Mouse (Mus musculus) lung, adult 18-20 months (tissue): ENCODE data around the gene Cnr2.
"Not testable (repeated sequence)": the region's sequence is repeated elsewhere in the genome, so short reads cannot be mapped to it uniquely, and the experiment has no call there.

Experiments
- DNase-seq, 2 experiments: peaks; one replicate each; pipeline ENCODE4 v3.0.0; 2022; ENCODE audit warnings: mixed read lengths in 2 of 2

Cnr2 gene

DNA sequence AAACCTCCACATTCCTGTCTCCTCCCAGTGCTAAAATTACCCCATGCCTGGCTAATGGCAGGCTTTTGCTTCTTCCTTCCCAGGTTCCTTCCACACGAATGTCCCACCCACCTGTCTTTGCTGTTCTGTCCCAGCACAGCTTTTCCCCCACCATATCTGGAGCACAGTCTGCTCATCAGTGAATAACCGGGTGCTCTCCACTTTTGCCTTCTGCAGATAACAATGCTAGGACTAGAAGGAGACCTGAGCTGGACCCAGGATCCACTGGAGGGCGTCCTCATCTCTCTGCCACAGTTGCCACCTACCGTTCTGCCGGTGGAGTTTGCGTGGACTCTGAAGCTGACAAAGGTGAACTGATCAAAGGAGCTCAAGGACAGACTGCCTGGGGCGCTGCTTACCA, 43.7 kb downstream of the Cnr2 start:
- no peak for DNase-seq

DNA sequence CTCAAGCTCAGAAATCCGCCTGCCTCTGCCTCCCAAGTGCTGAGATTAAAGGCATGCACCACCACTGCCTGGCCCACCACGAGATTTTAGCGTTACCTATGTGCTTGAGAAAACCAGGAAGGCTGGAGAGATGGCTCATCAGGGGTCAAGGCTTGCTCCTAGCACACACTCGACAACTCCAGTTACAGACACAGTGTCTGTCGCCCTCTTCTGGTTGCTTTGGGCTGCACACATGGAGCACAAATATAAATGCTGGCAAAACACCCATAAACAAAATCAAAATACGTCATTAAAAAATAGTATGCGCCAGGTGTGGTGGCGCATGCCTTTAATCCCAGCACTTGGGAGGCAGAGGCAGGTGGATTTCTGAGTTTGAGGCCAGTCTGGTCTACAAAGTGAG, 45.8 kb downstream of the Cnr2 start:
- not testable (repeated sequence) for DNase-seq

DNA sequence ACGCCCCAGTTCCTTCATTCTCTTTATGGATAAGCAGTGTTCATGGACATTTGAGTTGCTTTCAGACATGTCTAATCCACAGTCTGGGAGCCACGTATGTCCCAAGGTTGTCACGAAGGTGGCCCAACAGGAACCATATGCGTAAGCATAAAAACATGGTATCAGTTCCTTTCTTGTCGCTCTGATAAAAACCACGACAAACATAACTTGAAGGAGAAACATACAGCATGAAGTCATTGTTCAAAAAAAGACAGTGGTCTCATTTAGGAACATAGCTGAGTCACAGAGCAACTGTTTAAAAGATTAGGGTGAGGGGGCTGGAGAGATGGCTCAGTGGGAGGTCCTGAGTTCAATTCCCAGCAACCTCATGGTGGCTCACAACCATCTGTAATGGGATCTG, 47.0 kb downstream of the Cnr2 start:
- no peak for DNase-seq

DNA sequence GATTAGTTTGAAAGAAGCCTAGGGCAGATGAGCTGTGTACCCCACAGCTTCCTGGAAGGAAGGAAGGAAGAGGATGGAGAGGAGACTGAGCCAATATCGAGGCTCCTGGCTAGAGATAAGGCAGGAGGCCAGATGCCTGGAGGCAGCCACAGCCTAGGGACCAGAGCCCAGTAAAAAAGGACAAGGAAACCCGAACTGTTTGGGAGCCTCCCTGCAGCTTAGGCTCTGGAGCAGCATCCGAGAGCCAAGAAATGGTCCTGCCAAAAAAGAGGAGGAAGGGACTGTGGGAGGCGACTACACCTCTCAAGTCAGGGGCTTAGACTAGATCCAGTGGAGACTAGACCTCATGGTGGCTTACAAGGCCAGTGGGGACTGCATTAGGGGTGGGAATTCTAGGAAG, 48.2 kb downstream of the Cnr2 start:
- DNase-seq = peak in 1 of 2 experiments; percentile 33

DNA sequence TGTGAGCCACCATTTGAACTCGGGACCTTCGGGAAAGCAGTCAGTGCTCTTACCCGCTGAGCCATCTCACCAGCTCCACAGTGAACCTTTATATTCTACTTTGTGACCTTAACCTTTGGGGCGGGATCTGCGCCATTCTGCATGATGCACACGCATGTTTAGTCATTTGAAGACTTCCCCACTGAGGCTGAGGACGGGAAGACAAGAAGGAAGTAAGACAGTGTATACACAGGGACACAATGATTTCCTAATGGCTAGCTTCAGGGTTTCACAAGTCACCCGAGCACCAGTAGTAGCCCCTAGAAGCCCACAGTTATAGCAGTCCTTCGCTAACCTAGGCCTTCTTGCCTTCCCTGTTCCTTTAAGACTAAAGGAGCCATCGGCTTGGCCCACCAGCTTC, 50.5 kb downstream of the Cnr2 start:
- no peak for DNase-seq

DNA sequence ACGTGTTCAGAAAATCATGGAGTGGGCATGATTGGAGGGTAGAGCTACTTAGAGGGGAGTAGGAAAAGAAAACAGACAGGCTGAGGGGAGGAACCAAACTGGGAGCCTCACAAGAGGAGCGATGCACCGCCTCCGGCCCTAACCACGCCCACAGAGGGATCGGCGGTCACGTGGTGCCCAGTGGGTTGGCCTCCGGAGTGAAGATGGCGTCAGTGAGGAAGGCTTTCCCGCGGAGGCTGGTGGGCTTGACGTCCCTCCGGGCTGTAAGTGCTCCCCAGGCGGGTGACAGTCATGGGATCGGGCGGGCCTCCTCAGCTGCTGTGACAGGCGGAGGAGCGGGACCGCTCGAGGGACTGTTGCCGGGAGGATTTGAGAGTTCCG, 51.1 kb downstream of the Cnr2 start, which contains the start of gene Hmgcl:
Hmgcl (plus strand) TSS at position 171 of the 381 bp plus-strand sequence.
- DNase-seq = peak; percentile 96 to 97

DNA sequence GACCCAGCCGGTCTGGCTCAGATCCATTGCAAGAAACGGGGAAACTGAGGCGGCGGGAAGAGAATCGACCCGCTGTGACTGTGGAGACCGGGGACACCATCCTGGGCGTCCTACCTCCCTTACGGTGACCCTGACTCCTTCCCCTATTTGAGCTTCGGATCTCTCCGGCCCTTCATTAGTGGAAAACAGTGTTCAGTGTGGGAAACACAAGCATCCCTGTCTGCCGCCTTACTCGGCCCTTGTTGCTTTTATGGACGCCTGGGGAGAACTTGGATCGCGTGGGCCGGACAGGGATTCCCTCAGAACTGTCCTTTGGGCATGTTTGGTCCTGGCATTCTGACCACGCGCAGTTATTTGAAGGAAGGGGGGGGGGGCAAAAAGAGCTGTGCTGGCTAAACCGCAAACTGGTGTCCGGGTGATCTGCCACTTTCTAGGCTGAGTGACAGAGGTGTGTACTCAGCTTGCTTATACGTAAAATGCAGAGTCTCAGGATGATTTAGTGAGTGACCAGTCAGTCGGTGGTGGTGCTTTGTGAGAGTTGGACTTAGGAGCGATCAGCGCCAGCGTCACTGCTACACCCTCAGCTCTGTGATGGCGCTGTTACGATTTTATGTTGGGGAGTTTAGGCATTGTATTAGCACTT, 51.6 kb downstream of the Cnr2 start:
- no peak for DNase-seq

DNA sequence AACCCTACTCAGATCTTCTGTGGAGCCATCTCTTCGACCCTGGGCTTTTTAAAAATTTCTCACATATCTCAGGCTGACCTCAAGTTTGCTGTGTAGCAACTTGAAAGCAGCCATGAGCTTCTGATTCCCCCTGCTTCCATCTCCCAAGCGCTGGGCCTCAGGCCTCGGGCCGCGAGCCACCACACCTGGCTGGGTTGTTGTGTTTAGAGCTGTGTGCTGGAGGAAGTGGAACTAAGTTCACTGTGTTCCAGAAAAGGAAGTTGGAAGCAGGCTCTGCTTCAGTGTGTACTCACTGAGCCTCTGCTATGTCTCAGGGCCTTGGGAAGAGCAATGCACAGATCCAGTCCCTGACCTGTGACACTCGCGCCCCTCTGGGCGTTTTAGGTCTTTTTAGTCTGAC, 52.9 kb downstream of the Cnr2 start:
- DNase-seq = no peak

DNA sequence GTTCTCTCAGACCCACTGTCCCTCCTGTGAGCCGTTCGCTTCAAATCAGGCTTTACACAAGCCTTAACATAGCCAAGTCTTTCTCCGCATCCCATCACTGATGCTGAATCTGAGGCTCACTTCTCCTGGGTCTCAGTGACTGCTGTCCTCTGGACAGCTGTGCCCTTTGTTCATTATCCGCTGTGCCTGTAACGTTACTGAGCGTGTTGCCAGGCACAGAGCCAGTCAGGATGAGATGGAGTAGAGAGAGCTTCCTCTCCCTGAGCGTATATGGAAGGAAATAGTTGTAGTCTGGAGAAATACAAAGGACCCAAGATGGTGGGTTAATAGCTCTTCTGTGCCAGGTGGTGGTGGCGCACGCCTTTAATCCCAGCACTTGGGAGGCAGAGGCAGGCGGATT, 54.3 kb downstream of the Cnr2 start:
- peak in 1 of 2 experiments; percentile 53 for DNase-seq

DNA sequence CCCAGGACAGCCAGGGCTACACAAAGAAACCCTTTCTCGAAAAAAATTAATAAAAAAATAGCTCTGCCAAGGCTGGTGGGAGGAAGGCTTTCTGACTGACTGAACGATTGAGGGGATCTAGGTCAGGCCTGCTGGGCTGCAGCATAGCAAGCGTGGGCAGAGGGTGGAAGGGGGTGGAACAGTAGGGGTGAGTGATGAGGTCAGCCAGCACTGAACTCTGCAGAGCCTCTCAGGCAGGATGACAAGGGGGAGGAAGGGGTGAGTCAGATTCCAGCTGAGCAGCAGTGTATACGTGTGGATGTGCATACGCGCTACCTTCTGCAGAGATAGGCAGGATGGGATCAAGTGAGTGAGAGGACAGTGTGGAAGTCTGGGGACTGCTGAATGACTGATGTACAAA, 54.7 kb downstream of the Cnr2 start:
- peak in 1 of 2 experiments; percentile 47 for DNase-seq

DNA sequence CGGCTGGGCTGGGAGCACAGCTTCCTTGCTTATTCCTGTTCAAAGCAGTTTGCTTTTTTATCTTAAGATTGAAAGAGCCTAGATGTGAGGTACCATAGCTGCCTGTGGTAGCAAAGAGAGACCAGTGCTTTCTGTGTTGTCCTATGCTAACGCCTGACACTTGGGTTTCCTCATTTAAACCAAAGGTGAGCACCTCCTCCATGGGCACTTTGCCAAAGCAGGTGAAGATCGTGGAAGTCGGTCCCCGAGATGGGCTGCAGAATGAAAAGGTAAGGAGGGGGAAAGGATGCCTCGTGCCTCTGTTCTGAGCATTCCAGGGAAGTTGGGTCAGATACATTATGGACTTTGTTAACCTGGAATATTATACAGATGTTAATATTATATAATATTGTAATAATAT, 55.2 kb downstream of the Cnr2 start:
- no peak for DNase-seq

DNA sequence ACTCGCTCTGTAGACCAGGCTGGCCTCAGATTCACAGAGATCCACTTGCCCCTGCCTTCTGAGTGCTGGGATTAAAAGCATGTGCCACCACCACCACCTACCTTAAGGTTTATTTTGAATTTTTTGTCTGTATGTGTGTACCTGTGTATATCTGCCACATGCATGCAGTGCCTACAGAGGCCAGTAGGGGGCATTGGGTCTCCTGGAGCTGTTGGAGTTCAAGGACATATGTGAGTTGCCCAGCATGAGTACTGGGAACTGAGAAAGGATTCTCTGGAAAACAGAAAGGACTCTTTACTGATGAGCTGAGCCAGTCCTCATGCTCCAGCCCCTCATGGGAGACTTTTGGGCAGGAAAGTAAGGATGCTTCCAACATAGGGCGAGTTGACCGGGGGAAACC, 56.3 kb downstream of the Cnr2 start:
- no peak for DNase-seq

DNA sequence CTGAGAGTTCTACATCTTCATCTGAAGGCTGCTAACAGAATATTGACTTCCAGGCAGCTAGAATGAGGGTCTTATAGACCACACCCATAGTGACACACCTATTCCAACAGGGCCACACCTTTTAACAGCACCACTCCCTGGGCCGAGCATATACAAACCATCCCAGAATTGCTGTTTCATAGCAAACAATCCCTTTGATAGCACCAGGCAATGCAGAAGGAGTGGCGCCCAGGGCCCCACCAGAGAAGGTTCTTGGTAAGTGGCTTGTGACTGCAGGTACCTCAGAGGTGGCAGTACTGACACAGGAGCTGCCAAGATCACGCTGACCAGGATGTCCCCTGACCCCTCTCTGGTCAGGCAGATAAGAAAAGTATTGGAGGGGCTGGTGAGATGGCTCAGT, 58.0 kb downstream of the Cnr2 start:
- DNase-seq = no peak

DNA sequence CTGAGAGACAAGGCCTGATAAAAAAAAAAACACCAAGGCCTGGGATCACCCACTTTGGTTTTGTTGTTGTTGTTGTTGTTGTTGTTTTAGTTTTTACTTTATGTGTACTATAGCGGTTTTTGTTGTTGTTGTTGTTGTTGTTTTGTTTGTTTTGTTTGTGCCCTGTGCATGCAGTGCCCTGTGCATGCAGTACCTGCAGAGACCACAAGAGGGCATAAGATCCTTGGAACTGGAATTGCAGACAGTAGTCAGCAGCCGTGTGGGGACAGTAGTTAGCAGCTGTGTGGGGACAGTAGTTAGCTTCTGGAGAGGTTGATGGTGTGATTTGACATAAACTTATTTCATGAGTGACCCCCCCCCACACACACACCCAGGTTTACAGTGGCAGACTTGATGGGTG, 59.0 kb downstream of the Cnr2 start:
- DNase-seq = peak; percentile 60 to 75

DNA sequence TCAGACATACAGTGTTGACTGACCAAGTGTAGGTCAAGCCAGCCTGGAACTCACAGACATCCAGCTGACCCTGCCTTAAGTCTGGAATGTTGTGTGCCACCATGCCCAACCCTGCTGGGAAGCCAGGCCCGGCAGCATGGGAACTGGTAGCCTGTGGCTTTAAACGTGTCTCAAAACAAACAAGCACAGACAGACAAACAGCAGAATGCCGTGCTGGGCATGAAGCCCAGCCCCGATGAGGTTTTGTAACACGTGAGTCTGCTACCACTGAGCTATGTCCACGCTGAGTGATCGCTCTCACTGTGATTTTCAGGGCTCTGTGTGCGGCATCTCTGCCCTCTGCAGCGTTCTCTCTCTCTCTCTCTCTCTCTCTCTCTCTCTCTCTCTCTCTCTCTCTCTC, 60.7 kb downstream of the Cnr2 start:
- DNase-seq = no peak

DNA sequence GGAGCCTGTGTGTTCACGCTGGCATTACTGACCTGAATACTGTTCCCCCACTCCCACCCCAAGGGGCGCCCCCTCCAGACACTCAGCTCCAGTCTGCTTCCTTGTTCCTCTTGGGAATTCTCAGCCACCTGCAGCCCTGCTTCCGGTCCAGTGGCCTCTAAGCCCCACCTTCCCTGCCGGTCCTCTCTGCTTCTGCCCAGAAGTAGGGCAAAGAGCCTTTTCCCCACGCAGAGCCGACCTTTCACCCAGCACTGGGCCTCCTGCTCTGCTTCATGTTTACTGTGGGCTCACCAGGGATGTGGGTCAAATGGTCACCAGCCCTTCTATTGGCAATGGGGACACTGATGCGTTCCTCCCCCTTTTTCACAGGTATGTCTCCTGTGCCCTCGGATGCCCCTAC, 63.2 kb downstream of the Cnr2 start:
- DNase-seq = peak in 1 of 2 experiments; percentile 48

DNA sequence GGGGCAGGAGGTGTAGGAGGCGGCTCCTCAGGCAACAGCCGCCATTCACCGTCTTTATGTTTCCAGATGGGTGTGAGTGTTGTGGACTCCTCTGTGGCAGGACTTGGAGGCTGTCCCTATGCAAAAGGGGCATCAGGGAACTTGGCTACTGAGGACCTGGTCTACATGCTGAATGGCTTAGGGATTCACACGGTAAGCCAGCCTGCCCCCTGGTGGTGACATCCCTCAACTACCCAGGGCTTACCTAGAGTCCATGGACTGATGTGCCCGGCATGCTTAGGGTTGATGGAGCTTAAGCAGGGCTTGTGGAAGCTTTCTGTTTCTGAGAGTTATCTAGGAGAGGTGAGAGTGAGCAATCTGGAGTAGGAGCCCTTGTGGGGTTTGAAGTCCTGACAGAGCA, 65.5 kb downstream of the Cnr2 start:
- peak; percentile 75 to 83 for DNase-seq

DNA sequence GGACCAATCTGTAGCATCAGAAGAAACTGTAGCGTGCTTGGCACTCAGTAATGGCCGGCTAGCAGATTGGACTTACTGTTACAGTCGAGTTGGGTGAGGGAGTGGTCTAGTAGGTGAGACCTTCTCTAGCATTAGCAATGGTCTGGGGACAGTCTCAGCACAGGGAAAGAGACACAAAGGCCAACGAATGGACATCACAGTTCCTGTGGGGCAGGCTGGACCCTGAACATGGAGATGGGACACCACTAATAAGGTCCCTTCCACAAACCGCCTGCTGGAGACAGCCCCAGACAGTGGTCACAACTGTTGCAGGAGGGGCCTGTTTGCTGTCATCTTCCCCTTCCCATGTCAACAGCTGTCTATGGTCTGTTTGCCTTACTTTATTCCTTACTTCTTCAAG, 66.5 kb downstream of the Cnr2 start:
- no peak for DNase-seq

DNA sequence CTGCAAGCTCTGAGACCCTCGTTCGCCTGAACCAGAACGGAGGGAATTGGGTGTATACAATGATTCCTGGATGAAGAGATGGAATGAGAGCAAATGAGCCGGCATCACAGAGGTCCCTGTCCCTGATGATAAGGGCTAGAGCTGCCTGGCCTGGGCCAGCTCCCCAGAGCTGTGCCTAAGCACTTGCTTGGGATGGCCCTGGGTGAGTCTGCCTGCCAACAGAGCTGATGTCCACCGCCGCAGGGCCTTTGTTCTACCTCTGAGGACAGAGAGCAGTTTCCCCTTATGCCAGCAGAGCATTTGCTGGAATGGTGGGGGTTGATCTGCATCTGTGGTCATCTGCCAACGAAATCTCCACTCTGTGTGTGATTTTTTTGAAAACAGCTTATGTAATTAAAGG, 67.0 kb downstream of the Cnr2 start:
- no peak for DNase-seq

DNA sequence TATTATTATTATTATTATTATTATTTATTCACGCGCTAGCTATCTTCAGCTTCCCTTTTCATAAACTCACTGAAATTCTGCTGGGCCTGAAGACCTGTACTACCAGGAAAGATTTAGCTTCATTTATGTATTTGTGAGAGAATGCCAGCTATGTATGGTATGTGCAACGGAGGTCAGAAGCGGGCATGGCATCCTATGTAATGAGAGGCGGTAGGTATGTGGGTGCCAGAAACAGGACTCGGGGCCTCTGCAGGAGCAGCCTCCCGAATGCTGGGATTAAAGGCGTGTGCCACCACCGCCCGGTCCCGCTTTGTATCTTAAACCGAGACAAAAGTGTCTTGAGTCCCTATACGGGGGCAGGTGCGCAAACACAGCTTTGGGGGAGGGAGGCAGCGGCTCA, 67.8 kb downstream of the Cnr2 start:
- DNase-seq = no peak

DNA sequence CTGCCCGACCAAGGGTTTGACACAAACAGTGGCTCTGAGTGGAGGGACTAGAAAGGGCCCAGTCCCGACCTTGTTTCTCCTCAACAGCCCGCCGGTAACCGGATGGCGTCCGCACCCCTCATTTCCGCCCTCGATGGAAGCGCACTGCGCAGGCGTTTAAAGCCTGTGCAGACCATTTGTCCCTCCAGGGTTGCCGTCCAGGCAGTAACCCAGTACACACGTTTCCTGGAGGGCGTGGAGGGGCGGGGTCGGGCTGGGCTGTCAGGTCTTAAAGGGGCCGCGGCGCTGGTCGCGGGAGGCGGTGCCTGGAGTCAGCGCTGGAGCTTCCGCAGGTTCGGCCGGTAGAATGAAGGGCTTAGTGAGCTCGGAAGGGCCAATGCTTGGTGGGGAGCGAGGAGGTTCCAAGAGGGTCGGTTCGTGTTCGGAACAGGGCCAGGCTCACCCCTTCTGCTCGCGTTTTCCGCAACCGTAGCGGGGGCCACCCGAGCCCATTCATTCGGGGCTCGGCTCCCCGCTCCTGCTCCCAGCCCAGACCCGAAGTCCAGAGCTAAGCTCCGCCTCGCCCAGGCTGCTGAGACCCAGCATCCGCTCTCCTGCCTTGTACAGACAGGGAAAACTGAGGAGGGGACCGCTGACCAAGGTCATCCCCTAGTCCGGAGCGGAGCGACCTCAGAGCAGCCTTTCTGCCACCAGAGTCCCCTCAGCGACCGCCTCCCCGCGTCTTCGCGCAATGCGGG, 68.4 kb downstream of the Cnr2 start, which contains the start of gene Gale:
Gale (plus strand) TSS at position 271 of the 737 bp plus-strand sequence.
- peak; percentile 95 to 97 for DNase-seq

DNA sequence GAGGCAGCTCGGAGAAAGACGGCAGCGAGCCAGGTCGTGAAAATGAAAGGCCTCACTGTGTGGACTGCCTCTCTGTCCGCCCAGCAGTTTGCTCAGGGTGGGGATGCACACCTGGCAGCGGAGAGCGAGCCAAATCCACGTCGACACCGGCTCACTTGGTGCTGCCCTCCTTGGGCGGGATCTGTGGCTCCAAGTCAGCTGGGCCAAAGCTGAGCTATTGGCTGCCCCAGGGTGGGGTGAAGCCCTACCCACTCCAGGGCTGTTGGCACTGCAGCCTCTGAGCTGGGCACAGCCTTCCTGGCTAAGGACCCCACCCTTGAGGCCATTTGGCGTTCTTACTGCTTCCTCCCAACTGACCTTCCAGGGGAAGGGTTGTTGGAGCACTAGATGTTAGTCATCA, 69.2 kb downstream of the Cnr2 start:
- peak; percentile 90 to 92 for DNase-seq

DNA sequence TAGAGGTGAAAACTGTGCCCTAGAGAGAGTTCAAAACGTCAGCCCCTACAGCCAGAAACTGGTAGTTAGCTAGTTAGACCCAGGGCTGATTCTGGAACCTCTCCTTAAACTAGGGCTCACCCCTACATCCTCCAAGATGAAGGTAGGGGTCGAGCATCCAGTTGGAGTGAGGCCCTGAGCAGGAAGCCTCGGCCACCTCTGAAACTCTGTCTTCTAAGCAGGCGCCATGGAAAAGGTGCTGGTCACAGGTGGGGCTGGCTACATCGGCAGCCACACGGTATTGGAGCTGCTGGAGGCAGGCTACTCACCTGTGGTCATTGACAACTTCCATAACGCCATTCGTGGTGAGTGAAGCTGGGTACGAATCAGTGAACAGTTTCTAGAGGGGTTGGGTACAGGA, 69.9 kb downstream of the Cnr2 start:
- no peak for DNase-seq

DNA sequence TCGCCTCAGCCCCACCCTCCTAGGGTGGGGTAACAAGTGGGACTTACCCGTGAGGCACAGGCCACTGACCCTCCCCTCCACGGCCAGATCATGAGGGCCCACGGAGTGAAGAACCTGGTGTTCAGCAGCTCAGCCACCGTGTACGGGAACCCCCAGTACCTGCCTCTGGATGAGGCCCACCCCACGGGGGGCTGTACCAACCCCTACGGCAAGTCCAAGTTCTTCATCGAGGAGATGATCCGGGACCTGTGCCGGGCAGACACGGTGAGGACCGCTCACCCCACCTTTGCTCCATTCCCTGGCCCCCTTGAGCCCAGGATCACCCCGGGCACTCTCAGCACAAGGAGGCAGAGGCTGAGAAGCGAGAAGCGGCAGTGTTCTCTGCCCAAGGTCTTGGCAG, 71.1 kb downstream of the Cnr2 start:
- DNase-seq = no peak
